In the genomic region with DNA sequence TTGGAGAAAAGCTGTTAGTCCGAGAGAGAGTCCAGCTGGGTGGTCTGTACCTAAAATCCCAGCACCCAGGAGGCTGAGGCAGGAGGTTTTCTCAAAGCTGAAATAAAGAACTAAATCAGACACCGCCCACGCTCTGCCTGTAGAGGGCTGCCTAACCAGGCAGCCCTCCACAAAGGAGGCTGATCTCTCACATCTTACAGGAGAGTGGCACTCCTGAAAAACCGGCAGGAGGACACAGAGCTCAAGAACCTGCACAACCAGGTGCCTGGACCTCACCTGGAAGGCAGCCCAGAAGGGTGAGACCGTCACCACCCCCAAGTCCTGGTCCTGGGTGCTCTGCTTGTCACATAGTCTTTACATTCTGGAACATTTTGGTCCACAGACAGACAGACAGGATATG, we compare ENCODE assay signal across 13 mouse cellular contexts. TPM values are rescaled to one million over a fixed set of nuclear protein-coding genes. Genes with fewer than 3 reads are reported as not detected.
A peak's percentile ranks its signal among the peaks of the same experiment; 100 is the strongest.
DNase-seq lines count a peak whose midpoint lies in the region; ATAC-seq and TF ChIP-seq lines count a peak whose summit lies in the region.
"Had no signal": no experiment of that assay in that cellular context is flagged by ENCODE, and none has a peak within 500 bp of the region (broad histone marks: within the 10 kb centered on the region; RNA-seq: fewer than 3 reads in every experiment).

No protein-coding gene starts in this region.

- H3K9ac ChIP-seq in intestine, postnatal 0 days (ENCODE audit: low read depth, low read length) = no peak overlapping the region
- no peak overlapping the region; the same call in 1 of the 2 replicates for H3K9ac ChIP-seq in intestine, embryonic 16.5 days (ENCODE audit: low read depth, low read length)
- no peak overlapping the region; the same call in 1 of the 2 replicates for H3K9ac ChIP-seq in liver, embryonic 15.5 days
- H3K9ac ChIP-seq: heart, embryonic 15.5 days; hindbrain, embryonic 14.5 days; lung, embryonic 15.5 days had no signal

- WGBS in intestine, postnatal 0 days = 80% methylated on average over 5 of the region's 5 CpGs
- 87% methylated on average over 5 of the region's 5 CpGs for WGBS in intestine, embryonic 16.5 days
- 45% methylated on average over 5 of the region's 5 CpGs for WGBS in spleen, adult 2 months
- 64% methylated on average over 5 of the region's 5 CpGs for WGBS in liver, embryonic 15.5 days (ENCODE audit: insufficient replicate concordance)

- H3K36me3 ChIP-seq in intestine, postnatal 0 days (ENCODE audit: control insufficient read depth, insufficient read depth) = peaks cover 7% of the 10 kb centered on the region; the same call in 1 of the 2 replicates
- no peaks in the 10 kb centered on the region for H3K36me3 ChIP-seq in intestine, embryonic 16.5 days (ENCODE audit: control insufficient read depth, insufficient read depth, low read length)
- H3K36me3 ChIP-seq in spleen, adult 2 months (ENCODE audit: control insufficient read depth, insufficient read depth, low read length) = peaks cover 14% of the 10 kb centered on the region
- peaks cover 13% of the 10 kb centered on the region for H3K36me3 ChIP-seq in liver, embryonic 15.5 days (replicated peaks)

- TF ChIP-seq POLR2A in spleen, adult 2 months (IDR thresholded peaks at IDR 0.05; ENCODE audit: low read depth, low read length) = no peak

- H3K4me3 ChIP-seq in intestine, postnatal 0 days (ENCODE audit: low read depth, low read length) = no peak overlapping the region
- no peak overlapping the region for H3K4me3 ChIP-seq in intestine, embryonic 16.5 days (ENCODE audit: low read length)
- peak overlapping the region; percentile 27; the same call in 1 of the 2 replicates for H3K4me3 ChIP-seq in spleen, adult 2 months (ENCODE audit: extremely low read depth, insufficient read depth, insufficient read length)
- no peak overlapping the region for H3K4me3 ChIP-seq in liver, embryonic 15.5 days (replicated peaks)
- H3K4me3 ChIP-seq: erythroblast, embryonic 14.5 days; heart, embryonic 15.5 days; lung, embryonic 15.5 days had no signal

- no peak for ATAC-seq in intestine, postnatal 0 days
- ATAC-seq in intestine, embryonic 16.5 days = no peak
- ATAC-seq in liver, embryonic 15.5 days (ENCODE audit: insufficient read depth) = no peak
- ATAC-seq in activated CD4-positive, CD25-positive, alpha-beta regulatory T cell, adult 4 months = no peak

- 0 out of 2 replicates have a peak, but pooled peaks cover 10% of the 10 kb centered on the region for H3K4me1 ChIP-seq in intestine, postnatal 0 days (replicated peaks; ENCODE audit: control insufficient read depth, insufficient read depth, low read length)
- peaks cover 47% of the 10 kb centered on the region for H3K4me1 ChIP-seq in intestine, embryonic 16.5 days (ENCODE audit: control insufficient read depth, insufficient read depth, low read length)
- peaks cover 78% of the 10 kb centered on the region for H3K4me1 ChIP-seq in spleen, adult 2 months (ENCODE audit: control insufficient read depth, insufficient read depth, insufficient read length)
- peaks cover 93% of the 10 kb centered on the region for H3K4me1 ChIP-seq in liver, embryonic 15.5 days (replicated peaks)

- peak in 1 of 2 experiments; percentile 38 for DNase-seq in spleen, adult 2 months (ENCODE audit: low read depth in 1 of 2, low spot score in 2 of 2)
- no peak for DNase-seq in spleen, adult 12 weeks (ENCODE audit: low spot score)
- DNase-seq in thymus, postnatal 4 days = peak; percentile 56
- DNase-seq in urinary bladder, postnatal 4 days (ENCODE audit: low spot score in 2 of 2) = no peak
- DNase-seq: kidney, postnatal 10 days had no signal

- TF ChIP-seq CTCF in intestine, postnatal 0 days (IDR thresholded peaks at IDR 0.05; ENCODE audit: low read depth) = peak; percentile 26; the same call in 1 of the 2 replicates
- TF ChIP-seq CTCF in spleen, adult 2 months (IDR thresholded peaks at IDR 0.05; ENCODE audit: extremely low read depth, insufficient read depth, insufficient read length, insufficient replicate concordance) = peak; percentile 11; the same call in 1 of the 2 replicates

- no peaks in the 10 kb centered on the region for H3K9me3 ChIP-seq in intestine, postnatal 0 days (ENCODE audit: control insufficient read depth)
- no peaks in the 10 kb centered on the region for H3K9me3 ChIP-seq in intestine, embryonic 16.5 days (ENCODE audit: control insufficient read depth, low read length)
- H3K9me3 ChIP-seq in liver, embryonic 15.5 days (replicated peaks) = no peaks in the 10 kb centered on the region
- H3K9me3 ChIP-seq: heart, embryonic 15.5 days; lung, embryonic 15.5 days had no signal

- no peak overlapping the region; the same call in 1 of the 2 replicates for H3K27ac ChIP-seq in intestine, postnatal 0 days (ENCODE audit: low read depth, low read length)
- no peak overlapping the region for H3K27ac ChIP-seq in intestine, embryonic 16.5 days (ENCODE audit: low read length)
- peak overlapping the region; percentile 94 for H3K27ac ChIP-seq in spleen, adult 2 months (ENCODE audit: insufficient read depth, low read length)
- 0 out of 2 replicates have a peak overlapping the region, but pooled peaks have one; percentile 9 for H3K27ac ChIP-seq in liver, embryonic 15.5 days (replicated peaks)
- H3K27ac ChIP-seq: heart, embryonic 15.5 days; hindbrain, embryonic 14.5 days; lung, embryonic 15.5 days had no signal

- no peaks in the 10 kb centered on the region for H3K27me3 ChIP-seq in intestine, postnatal 0 days (replicated peaks; ENCODE audit: control insufficient read depth, insufficient read depth, low read length)
- H3K27me3 ChIP-seq in intestine, embryonic 16.5 days (replicated peaks; ENCODE audit: control insufficient read depth, insufficient read depth, low read length) = no peaks in the 10 kb centered on the region
- H3K27me3 ChIP-seq in spleen, adult 2 months (ENCODE audit: control insufficient read depth, insufficient read depth, low read length) = no peaks in the 10 kb centered on the region
- H3K27me3 ChIP-seq in liver, embryonic 15.5 days = no peaks in the 10 kb centered on the region
- H3K27me3 ChIP-seq: heart, embryonic 15.5 days; lung, embryonic 15.5 days had no signal

- H3K4me2 ChIP-seq in intestine, postnatal 0 days (replicated peaks; ENCODE audit: low read depth) = no peak overlapping the region
- H3K4me2 ChIP-seq in intestine, embryonic 16.5 days (ENCODE audit: low read depth, low read length) = no peak overlapping the region
- H3K4me2 ChIP-seq in liver, embryonic 15.5 days = 0 out of 2 replicates have a peak overlapping the region, but pooled peaks have one; percentile 3
- H3K4me2 ChIP-seq: heart, embryonic 15.5 days; hindbrain, embryonic 14.5 days; lung, embryonic 15.5 days had no signal

RNA-seq across cellular contexts. Expression of a gene that starts 8.2 kb away (rescaled TPM):
- polyA plus RNA-seq in intestine, postnatal 0 days (2015; fragmentation: Nextera tagmentation; extraction: Ambion mirVana) = 14.4 and 18.5 TPM in 2 replicates
- polyA plus RNA-seq in intestine, embryonic 16.5 days (2015; fragmentation: Nextera tagmentation; extraction: Ambion mirVana) = 15.3 and 15.4 TPM in 2 replicates
- polyA plus RNA-seq in spleen, adult 2 months (2012; rRNA removed) = 301 and 394 TPM in 2 replicates
- polyA plus RNA-seq in liver, embryonic 15.5 days (2015; fragmentation: Nextera tagmentation; extraction: Ambion mirVana) = 12.4 and 13.2 TPM in 2 replicates
- 100 to 1,000 TPM in 1 of 2 experiments, 10 to 100 TPM in 1; 83.4 to 101 TPM for polyA plus RNA-seq in activated CD4-positive, CD25-positive, alpha-beta regulatory T cell, adult 4 months (2017; shearing (Covaris generic))

RNA-seq across cellular contexts. Expression of a gene that starts 14.9 kb away (rescaled TPM):
- 2.0 and 2.4 TPM in 2 replicates for polyA plus RNA-seq in intestine, postnatal 0 days (2015; fragmentation: Nextera tagmentation; extraction: Ambion mirVana)
- 4.1 and 4.6 TPM in 2 replicates for polyA plus RNA-seq in intestine, embryonic 16.5 days (2015; fragmentation: Nextera tagmentation; extraction: Ambion mirVana)
- 16.1 and 17.7 TPM in 2 replicates for polyA plus RNA-seq in spleen, adult 2 months (2012; rRNA removed)
- 0.90 and 1.5 TPM in 2 replicates for polyA plus RNA-seq in liver, embryonic 15.5 days (2015; fragmentation: Nextera tagmentation; extraction: Ambion mirVana)
- polyA plus RNA-seq in activated CD4-positive, CD25-positive, alpha-beta regulatory T cell, adult 4 months (2017; shearing (Covaris generic)) = 1 to 10 TPM; 1.5 to 2.1 TPM

RNA-seq across cellular contexts. Expression of a gene that starts 28.9 kb away (rescaled TPM):
- polyA plus RNA-seq in intestine, postnatal 0 days (2015; fragmentation: Nextera tagmentation; extraction: Ambion mirVana) = 18.1 and 18.5 TPM in 2 replicates
- 31.8 and 33.6 TPM in 2 replicates for polyA plus RNA-seq in intestine, embryonic 16.5 days (2015; fragmentation: Nextera tagmentation; extraction: Ambion mirVana)
- 43.3 and 51.1 TPM in 2 replicates for polyA plus RNA-seq in spleen, adult 2 months (2012; rRNA removed)
- 2.0 and 2.3 TPM in 2 replicates for polyA plus RNA-seq in liver, embryonic 15.5 days (2015; fragmentation: Nextera tagmentation; extraction: Ambion mirVana)
- 10 to 100 TPM in 1 of 2 experiments, 1 to 10 TPM in 1; 8.8 to 11.4 TPM for polyA plus RNA-seq in activated CD4-positive, CD25-positive, alpha-beta regulatory T cell, adult 4 months (2017; shearing (Covaris generic))

Comparison
In these comparisons a context has a peak if more than half of its experiments do, and no peak if none do; other contexts are left out.
1. H3K27ac ChIP-seq: peak in spleen, adult 2 months (single experiment) and liver, embryonic 15.5 days (single experiment); none in intestine, postnatal 0 days (single experiment) and intestine, embryonic 16.5 days (single experiment).